Mouse (Mus musculus) heart, embryonic 14.5 days (tissue): ENCODE measurements around the gene Atp1a3. TPM values are rescaled to one million over a fixed set of nuclear protein-coding genes. Genes with fewer than 3 reads are reported as not detected.
A peak's percentile ranks its signal among the peaks of the same experiment; 100 is the strongest.

Experiments
- ATAC-seq: fragments of 200-750 bp; cut with Nextera tagmentation; 2 replicates; pipeline ENCODE4 v1.8.0; 2017; ENCODE audit warnings: low read depth, moderate TSS enrichment; ENCODE audit not compliant: insufficient number of reproducible peaks, insufficient read depth, low FRiP score
- H3K27ac ChIP-seq, 2 experiments: fragments of 200-500 bp in 1 of 2; fragments of 300-500 bp in 1 of 2; sonication (generic) in 1 of 2; replicated peaks in 1 of 2; 2 replicates each; pipeline ENCODE4 v1.5.1; 2012 to 2014; ENCODE audit warnings: low read depth in 2 of 2, low read length in 2 of 2, control low read depth in 1 of 2, mild to moderate bottlenecking in 1 of 2, mixed read lengths in 1 of 2; ENCODE audit not compliant: control insufficient read depth in 1 of 2, insufficient read depth in 1 of 2
- H3K27me3 ChIP-seq: fragments of 300-500 bp; sonication (generic); 2 replicates; pipeline ENCODE4 v1.6.1; 2014; ENCODE audit warnings: mild to moderate bottlenecking, low read length, control low read depth; ENCODE audit not compliant: control insufficient read depth, insufficient read depth
- H3K36me3 ChIP-seq: fragments of 300-500 bp; sonication (generic); 2 replicates; pipeline ENCODE4 v1.6.1; 2014; ENCODE audit warnings: mild to moderate bottlenecking, control low read depth, low read length, mixed read lengths; ENCODE audit not compliant: control insufficient read depth, insufficient read depth
- H3K4me1 ChIP-seq, 2 experiments: fragments of 200-500 bp in 1 of 2; fragments of 300-500 bp in 1 of 2; sonication (generic) in 1 of 2; 2 replicates each; pipeline ENCODE4 v1.6.1; 2012 to 2014; ENCODE audit warnings: low read length in 2 of 2, control low read depth in 1 of 2, mixed read lengths in 1 of 2; ENCODE audit not compliant: control insufficient read depth in 2 of 2, insufficient read depth in 2 of 2
- H3K4me2 ChIP-seq: fragments of 300-500 bp; sonication (generic); 2 replicates; pipeline ENCODE4 v1.6.1; 2014; ENCODE audit warnings: mild to moderate bottlenecking, low read length
- H3K4me3 ChIP-seq, 2 experiments: fragments of 200-500 bp in 1 of 2; fragments of 300-500 bp in 1 of 2; sonication (generic) in 1 of 2; 2 replicates each; pipeline ENCODE4 v1.5.1; 2012 to 2014; ENCODE audit warnings: low read length in 2 of 2, mild to moderate bottlenecking in 2 of 2, control low read depth in 1 of 2, low read depth in 1 of 2, moderate library complexity in 1 of 2; ENCODE audit not compliant: control insufficient read depth in 1 of 2, insufficient read depth in 1 of 2
- H3K9ac ChIP-seq: fragments of 300-500 bp; sonication (generic); 2 replicates; pipeline ENCODE4 v1.6.1; 2014; ENCODE audit warnings: mild to moderate bottlenecking, low read length
- H3K9me3 ChIP-seq: fragments of 300-500 bp; sonication (generic); 2 replicates; pipeline ENCODE4 v1.6.1; 2016; ENCODE audit warnings: low read length, control low read depth; ENCODE audit not compliant: control insufficient read depth
- WGBS: fragments of 180-500 bp; shearing (Covaris S2); extraction: QIAGEN DNeasy Blood & Tissue Kit; methylation state at CpG from one replicate; pipeline ENCODE4 v1.1.7; 2014; 5-methylcytosine and 5-hydroxymethylcytosine counted together
- polyA plus RNA-seq: library from polyadenylated mRNA; unstranded; fragments of >200 nt; fragmentation: Nextera tagmentation; extraction: Ambion mirVana; gene quantifications from 2 replicates; pipeline ENCODE4 v1.2.1, GENCODE M21; 2014

Gene Atp1a3
- polyA plus RNA-seq, 1 experiment from 2014 or later: 0.76 TPM

- WGBS: 10% methylated on average over 19 of the region's 19 CpGs
These were observed 34.3 kb downstream of the Atp1a3 start for GRCm38 (mm10) chr7:24971261-24971971.

GRCm38 (mm10) chr7:24970341-24970740 is 35.4 kb downstream of the Atp1a3 start:
- ATAC-seq: no peak
- Histone ChIP-seq H3K4me1 (peaks cover 5 to 9% of the 10 kb centered on the region in 2 experiments), H3K27me3 (no peaks in the 10 kb centered on the region), H3K4me3 (no peak overlapping the region), H3K27ac (no peak overlapping the region), H3K9me3 (no peaks in the 10 kb centered on the region), H3K9ac (no peak overlapping the region), H3K36me3 (peaks cover 8% of the 10 kb centered on the region), H3K4me2 (no peak overlapping the region)
- WGBS: 97% methylated on average over 3 of the region's 3 CpGs

More at GRCm38 (mm10) chr7:24971261-24971971, 34.3 kb downstream of the Atp1a3 start:
- H3K9ac ChIP-seq: peak overlapping the region; percentile 94
- H3K36me3 ChIP-seq: peaks cover 8% of the 10 kb centered on the region
- H3K27me3 ChIP-seq: no peaks in the 10 kb centered on the region
- peak overlapping the region; percentile 54 to 61 for H3K4me3 ChIP-seq
- peak overlapping the region in 1 of 2 experiments; percentile 90; a peak in 3 of 4 replicates for H3K27ac ChIP-seq
- peaks cover 5 to 9% of the 10 kb centered on the region in 2 experiments for H3K4me1 ChIP-seq
- no peak for ATAC-seq
- H3K4me2 ChIP-seq: peak overlapping the region; percentile 82
- H3K9me3 ChIP-seq: no peaks in the 10 kb centered on the region

GRCm38 (mm10) chr7:24969805-24970204 is 36.0 kb downstream of the Atp1a3 start:
- 76% methylated on average over 12 of the region's 12 CpGs for WGBS
- peaks cover 8% of the 10 kb centered on the region for H3K36me3 ChIP-seq
- no peaks in the 10 kb centered on the region for H3K27me3 ChIP-seq
- H3K4me1 ChIP-seq: peaks cover 5 to 9% of the 10 kb centered on the region in 2 experiments
- H3K9me3 ChIP-seq: no peaks in the 10 kb centered on the region
- no peak overlapping the region for H3K27ac ChIP-seq
- H3K4me3 ChIP-seq: no peak overlapping the region
- H3K4me2 ChIP-seq: no peak overlapping the region
- H3K9ac ChIP-seq: no peak overlapping the region
- ATAC-seq: no peak

- WGBS: 72% methylated on average over 6 of the region's 6 CpGs
- Histone ChIP-seq H3K4me2 (no peak overlapping the region), H3K4me3 (no peak overlapping the region), H3K4me1 (peaks cover 5 to 9% of the 10 kb centered on the region in 2 experiments), H3K9me3 (no peaks in the 10 kb centered on the region), H3K27ac (no peak overlapping the region), H3K36me3 (peaks cover 8% of the 10 kb centered on the region), H3K9ac (no peak overlapping the region), H3K27me3 (no peaks in the 10 kb centered on the region)
- no peak for ATAC-seq
These were observed 37.3 kb downstream of the Atp1a3 start for GRCm38 (mm10) chr7:24968463-24968862.

- no peak overlapping the region for H3K27ac ChIP-seq
- H3K4me1 ChIP-seq: peaks cover 5 to 9% of the 10 kb centered on the region in 2 experiments
- peaks cover 8% of the 10 kb centered on the region for H3K36me3 ChIP-seq
- no peak overlapping the region for H3K4me3 ChIP-seq
- ATAC-seq: no peak
- WGBS: 75% methylated on average over 8 of the region's 8 CpGs
- H3K4me2 ChIP-seq: no peak overlapping the region
- no peaks in the 10 kb centered on the region for H3K27me3 ChIP-seq
- no peaks in the 10 kb centered on the region for H3K9me3 ChIP-seq
- no peak overlapping the region for H3K9ac ChIP-seq
These were observed 37.8 kb downstream of the Atp1a3 start for GRCm38 (mm10) chr7:24967966-24968365.

- H3K27ac ChIP-seq: no peak overlapping the region
- no peak overlapping the region for H3K9ac ChIP-seq
- H3K27me3 ChIP-seq: no peaks in the 10 kb centered on the region
- H3K4me3 ChIP-seq: no peak overlapping the region
- 13% methylated on average over 5 of the region's 5 CpGs for WGBS
- H3K4me1 ChIP-seq: no peaks in the 10 kb centered on the region
- peaks cover 6% of the 10 kb centered on the region for H3K36me3 ChIP-seq
- no peak overlapping the region for H3K4me2 ChIP-seq
- no peak for ATAC-seq
- H3K9me3 ChIP-seq: no peaks in the 10 kb centered on the region
These were observed 40.7 kb downstream of the Atp1a3 start for GRCm38 (mm10) chr7:24964897-24965535.

GRCm38 (mm10) chr7:24964288-24964687 is 41.5 kb downstream of the Atp1a3 start:
- WGBS: 59% methylated on average over 2 of the region's 2 CpGs
- Histone ChIP-seq H3K4me2 (no peak overlapping the region), H3K9me3 (no peaks in the 10 kb centered on the region), H3K27ac (no peak overlapping the region), H3K27me3 (no peaks in the 10 kb centered on the region), H3K4me1 (no peaks in the 10 kb centered on the region), H3K36me3 (no peaks in the 10 kb centered on the region), H3K4me3 (no peak overlapping the region), H3K9ac (no peak overlapping the region)
- ATAC-seq: no peak
